Mouse (Mus musculus): Measurements from ENCODE around the gene Ajap1. TPM values are rescaled to one million over a fixed set of nuclear protein-coding genes. Genes with fewer than 3 reads are reported as not detected.

Ajap1 gene
- polyA plus RNA-seq, 1 experiment from 2014 or later, result 4.1 TPM

GRCm38 (mm10) chr4:153439031-153439430 is 43.6 kb downstream of the Ajap1 start:
- Histone ChIP-seq H3K9ac (replicated peaks) (no peak overlapping the region), H3K4me2 (replicated peaks) (no peak overlapping the region)

GRCm38 (mm10) chr4:153437196-153437595 is 45.4 kb downstream of the Ajap1 start:
- no peak for ATAC-seq (replicated peaks)
- H3K4me2 ChIP-seq (replicated peaks), result no peak overlapping the region
- H3K9ac ChIP-seq (replicated peaks), result no peak overlapping the region
- no peaks in the 10 kb centered on the region for H3K9me3 ChIP-seq
- H3K4me3 ChIP-seq, result no peak overlapping the region
- no peak overlapping the region for H3K27ac ChIP-seq (replicated peaks)
- peaks cover 25% of the 10 kb centered on the region for H3K4me1 ChIP-seq
- H3K36me3 ChIP-seq, result no peaks in the 10 kb centered on the region
- WGBS, result 75% methylated on average over 9 of the region's 9 CpGs
- H3K27me3 ChIP-seq, result no peaks in the 10 kb centered on the region

More at GRCm38 (mm10) chr4:153439031-153439430, 43.6 kb downstream of the Ajap1 start:
- H3K4me3 ChIP-seq, result no peak overlapping the region
- peaks cover 25% of the 10 kb centered on the region for H3K4me1 ChIP-seq
- no peak for ATAC-seq (replicated peaks)
- no peaks in the 10 kb centered on the region for H3K9me3 ChIP-seq
- no peak overlapping the region for H3K27ac ChIP-seq (replicated peaks)
- no peaks in the 10 kb centered on the region for H3K27me3 ChIP-seq
- no peaks in the 10 kb centered on the region for H3K36me3 ChIP-seq
- WGBS, result 43% methylated on average over 12 of the region's 12 CpGs

- no peaks in the 10 kb centered on the region for H3K27me3 ChIP-seq
- H3K4me1 ChIP-seq, result peaks cover 25% of the 10 kb centered on the region
- WGBS, result 43% methylated on average over 5 of the region's 5 CpGs
- H3K4me2 ChIP-seq (replicated peaks), result no peak overlapping the region
- ATAC-seq (replicated peaks), result peak; percentile 80
- H3K9ac ChIP-seq (replicated peaks), result no peak overlapping the region
- H3K4me3 ChIP-seq, result no peak overlapping the region
- H3K27ac ChIP-seq (replicated peaks), result peak overlapping the region; percentile 82
- no peaks in the 10 kb centered on the region for H3K36me3 ChIP-seq
- H3K9me3 ChIP-seq, result no peaks in the 10 kb centered on the region
Observed at GRCm38 (mm10) chr4:153435917-153436316, 46.7 kb downstream of the Ajap1 start.

- 89% methylated on average over 2 of the region's 2 CpGs for WGBS
Observed at GRCm38 (mm10) chr4:153429971-153430370, 52.6 kb downstream of the Ajap1 start.

GRCm38 (mm10) chr4:153425961-153426656 is 56.5 kb downstream of the Ajap1 start:
- Histone ChIP-seq H3K27ac (replicated peaks) (no peak overlapping the region), H3K4me1 (no peaks in the 10 kb centered on the region), H3K9me3 (no peaks in the 10 kb centered on the region), H3K27me3 (no peaks in the 10 kb centered on the region), H3K4me3 (no peak overlapping the region), H3K9ac (replicated peaks) (no peak overlapping the region), H3K36me3 (no peaks in the 10 kb centered on the region), H3K4me2 (replicated peaks) (no peak overlapping the region)
- no peak for ATAC-seq (replicated peaks)
- 81% methylated on average over 16 of the region's 16 CpGs for WGBS

More at GRCm38 (mm10) chr4:153429971-153430370, 52.6 kb downstream of the Ajap1 start:
- Histone ChIP-seq H3K27ac (replicated peaks) (no peak overlapping the region), H3K9me3 (no peaks in the 10 kb centered on the region), H3K4me2 (replicated peaks) (no peak overlapping the region), H3K9ac (replicated peaks) (no peak overlapping the region), H3K4me3 (no peak overlapping the region), H3K4me1 (no peaks in the 10 kb centered on the region), H3K36me3 (no peaks in the 10 kb centered on the region), H3K27me3 (no peaks in the 10 kb centered on the region)
- ATAC-seq (replicated peaks), result no peak

GRCm38 (mm10) chr4:153424324-153424723 is 58.3 kb downstream of the Ajap1 start:
- WGBS, result 88% methylated on average over 10 of the region's 10 CpGs
- no peaks in the 10 kb centered on the region for H3K36me3 ChIP-seq
- ATAC-seq (replicated peaks), result no peak
- H3K9ac ChIP-seq (replicated peaks), result no peak overlapping the region
- no peak overlapping the region for H3K4me3 ChIP-seq
- H3K9me3 ChIP-seq, result no peaks in the 10 kb centered on the region
- no peak overlapping the region for H3K4me2 ChIP-seq (replicated peaks)
- no peaks in the 10 kb centered on the region for H3K4me1 ChIP-seq
- H3K27me3 ChIP-seq, result no peaks in the 10 kb centered on the region
- no peak overlapping the region for H3K27ac ChIP-seq (replicated peaks)

- H3K9me3 ChIP-seq, result no peaks in the 10 kb centered on the region
- H3K4me1 ChIP-seq, result peaks cover 12% of the 10 kb centered on the region
- ATAC-seq (replicated peaks), result peak; percentile 64
- no peak overlapping the region for H3K27ac ChIP-seq (replicated peaks)
- no peaks in the 10 kb centered on the region for H3K27me3 ChIP-seq
- 4% methylated on average over 11 of the region's 12 CpGs for WGBS
- H3K4me3 ChIP-seq, result no peak overlapping the region
- H3K4me2 ChIP-seq (replicated peaks), result peak overlapping the region; percentile 40; the same call in 1 of the 2 replicates
- no peak overlapping the region for H3K9ac ChIP-seq (replicated peaks)
- H3K36me3 ChIP-seq, result no peaks in the 10 kb centered on the region
Observed at GRCm38 (mm10) chr4:153417926-153418325, 64.7 kb downstream of the Ajap1 start.

GRCm38 (mm10) chr4:153417164-153417896 is 65.3 kb downstream of the Ajap1 start:
- Histone ChIP-seq H3K4me2 (replicated peaks) (peak overlapping the region; percentile 40), H3K4me3 (peak overlapping the region; percentile 15), H3K27me3 (no peaks in the 10 kb centered on the region), H3K36me3 (no peaks in the 10 kb centered on the region), H3K4me1 (peaks cover 12% of the 10 kb centered on the region), H3K9ac (replicated peaks) (no peak overlapping the region), H3K9me3 (no peaks in the 10 kb centered on the region), H3K27ac (replicated peaks) (no peak overlapping the region)
- 2% methylated on average over 23 of the region's 23 CpGs for WGBS
- peak; percentile 62 for ATAC-seq (replicated peaks)

- Histone ChIP-seq H3K9ac (replicated peaks) (no peak overlapping the region), H3K9me3 (no peaks in the 10 kb centered on the region), H3K4me2 (replicated peaks) (no peak overlapping the region), H3K4me1 (peaks cover 12% of the 10 kb centered on the region), H3K36me3 (no peaks in the 10 kb centered on the region), H3K27ac (replicated peaks) (no peak overlapping the region), H3K4me3 (no peak overlapping the region), H3K27me3 (no peaks in the 10 kb centered on the region)
- 72% methylated on average over 9 of the region's 9 CpGs for WGBS
- no peak for ATAC-seq (replicated peaks)
Observed at GRCm38 (mm10) chr4:153416111-153416510, 66.5 kb downstream of the Ajap1 start.

GRCm38 (mm10) chr4:153398421-153398820 is 84.2 kb downstream of the Ajap1 start:
- ATAC-seq (replicated peaks), result no peak
- no peak overlapping the region for H3K4me3 ChIP-seq
- no peak overlapping the region for H3K27ac ChIP-seq (replicated peaks)
- H3K9me3 ChIP-seq, result no peaks in the 10 kb centered on the region
- no peak overlapping the region for H3K9ac ChIP-seq (replicated peaks)
- H3K4me2 ChIP-seq (replicated peaks), result no peak overlapping the region
- WGBS, result 94% methylated on average over 8 of the region's 8 CpGs
- no peaks in the 10 kb centered on the region for H3K4me1 ChIP-seq
- H3K27me3 ChIP-seq, result no peaks in the 10 kb centered on the region
- H3K36me3 ChIP-seq, result no peaks in the 10 kb centered on the region

GRCm38 (mm10) chr4:153387478-153387877 is 95.1 kb downstream of the Ajap1 start:
- no peak overlapping the region for H3K27ac ChIP-seq (replicated peaks)
- ATAC-seq (replicated peaks), result no peak
- 0 out of 2 replicates have a peak, but pooled peaks cover 8% of the 10 kb centered on the region for H3K4me1 ChIP-seq
- no peak overlapping the region for H3K4me2 ChIP-seq (replicated peaks)
- WGBS, result 65% methylated on average over 12 of the region's 12 CpGs
- H3K9ac ChIP-seq (replicated peaks), result no peak overlapping the region
- H3K36me3 ChIP-seq, result no peaks in the 10 kb centered on the region
- H3K27me3 ChIP-seq, result no peaks in the 10 kb centered on the region
- H3K9me3 ChIP-seq, result no peaks in the 10 kb centered on the region
- H3K4me3 ChIP-seq, result no peak overlapping the region

GRCm38 (mm10) chr4:153381433-153381832 is 101.2 kb downstream of the Ajap1 start:
- Histone ChIP-seq H3K9me3 (no peaks in the 10 kb centered on the region), H3K4me1 (0 out of 2 replicates have a peak, but pooled peaks cover 4% of the 10 kb centered on the region), H3K36me3 (no peaks in the 10 kb centered on the region), H3K27ac (replicated peaks) (no peak overlapping the region), H3K4me2 (replicated peaks) (no peak overlapping the region), H3K9ac (replicated peaks) (no peak overlapping the region), H3K4me3 (no peak overlapping the region), H3K27me3 (no peaks in the 10 kb centered on the region)
- WGBS, result 56% methylated on average over 7 of the region's 7 CpGs
- no peak for ATAC-seq (replicated peaks)

Measured in forebrain, embryonic 15.5 days (tissue).